In the genomic region with DNA sequence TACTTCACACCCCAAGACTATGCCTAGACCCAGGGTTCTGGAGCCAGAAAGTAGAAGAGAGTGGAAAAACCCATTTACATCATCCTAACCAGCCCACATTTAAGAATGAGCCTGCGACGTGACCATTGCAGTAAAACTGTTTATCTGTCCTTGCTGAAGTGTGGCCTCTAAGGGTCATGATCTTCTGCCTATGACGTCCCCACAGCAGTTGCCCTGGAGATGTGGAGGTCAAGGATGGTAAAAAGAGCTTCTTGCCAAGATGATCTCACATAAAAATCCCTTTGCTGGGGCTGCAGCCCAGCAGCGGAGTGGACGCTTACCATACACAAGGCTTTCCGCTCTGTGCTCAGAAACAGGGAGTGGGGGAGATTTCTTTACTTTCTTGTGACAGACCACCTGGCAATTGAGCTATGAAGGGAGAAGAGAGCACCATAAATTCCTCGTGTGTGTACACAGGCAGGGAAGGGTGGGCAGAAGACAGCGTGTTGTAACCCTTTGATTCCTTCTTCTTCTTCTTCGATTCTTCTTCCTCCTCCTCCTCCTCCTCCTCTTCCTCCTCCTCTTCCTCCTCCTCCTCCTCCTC, we compare ENCODE assay signal across 14 mouse cellular contexts.
A peak's percentile ranks its signal among the peaks of the same experiment; 100 is the strongest.
DNase-seq lines count a peak whose midpoint lies in the region; ATAC-seq lines count a peak whose summit lies in the region.
"Had no signal": no experiment of that assay in that cellular context is flagged by ENCODE, and none has a peak within 500 bp of the region (broad histone marks: within the 10 kb centered on the region; RNA-seq: fewer than 3 reads in every experiment).

No protein-coding gene starts in this region.

- no peak for ATAC-seq in lung, embryonic 16.5 days (ENCODE audit: low read depth)
- ATAC-seq in intestine, embryonic 14.5 days (replicated peaks; ENCODE audit: low FRiP score, low TSS enrichment, low read depth), result peak; percentile 57; the same call in 1 of the 2 replicates
- no peak for ATAC-seq in stomach, embryonic 15.5 days (ENCODE audit: insufficient read depth, low FRiP score, low read depth)
- ATAC-seq: inflammation-experienced regulatory T-cells, adult 6 months had no signal

- WGBS in lung, embryonic 16.5 days, result 54% methylated on average over 9 of the region's 9 CpGs
- WGBS in intestine, embryonic 14.5 days, result 11% methylated on average over 9 of the region's 9 CpGs
- WGBS in stomach, embryonic 15.5 days, result 40% methylated on average over 9 of the region's 9 CpGs

- no peaks in the 10 kb centered on the region for H3K9me3 ChIP-seq in lung, embryonic 16.5 days (ENCODE audit: control insufficient read depth, low read length)
- H3K9me3 ChIP-seq in intestine, embryonic 14.5 days (ENCODE audit: control insufficient read depth, low read length), result no peaks in the 10 kb centered on the region
- H3K9me3 ChIP-seq in stomach, embryonic 15.5 days, result no peaks in the 10 kb centered on the region

- intact Hi-C loops in heart, postnatal 36 days (cut with DNase I), result loop anchor here (10.0 kb wide), 1 partner anchor 609 kb away; no protein-coding TSS in a partner anchor

- no peak overlapping the region for H3K4me3 ChIP-seq in lung, embryonic 16.5 days (ENCODE audit: low read length)
- H3K4me3 ChIP-seq in intestine, embryonic 14.5 days (ENCODE audit: low read depth, low read length), result no peak overlapping the region
- no peak overlapping the region for H3K4me3 ChIP-seq in stomach, embryonic 15.5 days (replicated peaks)
- H3K4me3 ChIP-seq: myocyte had no signal

- no peak overlapping the region for H3K9ac ChIP-seq in lung, embryonic 16.5 days (ENCODE audit: low read length)
- H3K9ac ChIP-seq in intestine, embryonic 14.5 days (ENCODE audit: low read length), result no peak overlapping the region
- no peak overlapping the region for H3K9ac ChIP-seq in stomach, embryonic 15.5 days

- H3K27me3 ChIP-seq in lung, embryonic 16.5 days (ENCODE audit: control insufficient read depth, insufficient read depth, low read depth, low read length), result no peaks in the 10 kb centered on the region
- no peaks in the 10 kb centered on the region for H3K27me3 ChIP-seq in intestine, embryonic 14.5 days (replicated peaks; ENCODE audit: control insufficient read depth, insufficient read depth, low read length)
- no peaks in the 10 kb centered on the region for H3K27me3 ChIP-seq in stomach, embryonic 15.5 days (replicated peaks)
- H3K27me3 ChIP-seq: CH12.LX had no signal

- H3K4me2 ChIP-seq in lung, embryonic 16.5 days (ENCODE audit: low read depth, low read length), result no peak overlapping the region
- H3K4me2 ChIP-seq in intestine, embryonic 14.5 days (ENCODE audit: low read length), result no peak overlapping the region
- H3K4me2 ChIP-seq in stomach, embryonic 15.5 days, result no peak overlapping the region

- H3K4me1 ChIP-seq in lung, embryonic 16.5 days (replicated peaks; ENCODE audit: control insufficient read depth, insufficient read depth, low read length), result peaks cover 34% of the 10 kb centered on the region
- H3K4me1 ChIP-seq in intestine, embryonic 14.5 days (replicated peaks; ENCODE audit: control insufficient read depth, insufficient read depth, low read length), result peaks cover 39% of the 10 kb centered on the region
- peaks cover 35% of the 10 kb centered on the region for H3K4me1 ChIP-seq in stomach, embryonic 15.5 days

- peak; percentile 35 for DNase-seq in heart, adult 8-10 months (ENCODE audit: low spot score)
- no peak for DNase-seq in heart, postnatal 36 days
- no peak for DNase-seq in lung, postnatal 4 days
- peak; percentile 63 for DNase-seq in intestine, embryonic 14.5 days (ENCODE audit: low spot score)
- DNase-seq in cerebellum, postnatal 25 days, result no peak
- DNase-seq: cerebellum, adult 11 months; left cerebral cortex, postnatal 4 days; lung, adult 2 months; right cerebral cortex, postnatal 4 days had no signal

- H3K27ac ChIP-seq in lung, embryonic 16.5 days (ENCODE audit: low read length), result 0 out of 2 replicates have a peak overlapping the region, but pooled peaks have one; percentile 15
- peak overlapping the region; percentile 71 for H3K27ac ChIP-seq in intestine, embryonic 14.5 days (ENCODE audit: low read depth)
- peak overlapping the region; percentile 71; the same call in 1 of the 2 replicates for H3K27ac ChIP-seq in stomach, embryonic 15.5 days

- no peaks in the 10 kb centered on the region for H3K36me3 ChIP-seq in lung, embryonic 16.5 days (ENCODE audit: control insufficient read depth, insufficient read depth, low read length)
- no peaks in the 10 kb centered on the region for H3K36me3 ChIP-seq in intestine, embryonic 14.5 days (ENCODE audit: control insufficient read depth, insufficient read depth, low read length)
- no peaks in the 10 kb centered on the region for H3K36me3 ChIP-seq in stomach, embryonic 15.5 days

Comparison
In these comparisons a context has a peak if more than half of its experiments do, and no peak if none do; other contexts are left out.
1. DNase-seq: peak in heart, adult 8-10 months (single experiment) and intestine, embryonic 14.5 days (single experiment); none in heart, postnatal 36 days (0 of 2), lung, postnatal 4 days (0 of 2) and cerebellum, postnatal 25 days (0 of 2).
2. H3K27ac ChIP-seq: peak in every context shown above with its lines; median percentile 71 in intestine, embryonic 14.5 days; 71 in stomach, embryonic 15.5 days; 15 in lung, embryonic 16.5 days.